In genomic region chr9:51990828-51991227, GRCm38 (mm10) we compare ENCODE assay signal across 8 mouse cellular contexts. TPM values are rescaled to one million over a fixed set of nuclear protein-coding genes. Genes with fewer than 3 reads are reported as not detected.
A peak's percentile ranks its signal among the peaks of the same experiment; 100 is the strongest.
DNase-seq lines count a peak whose midpoint lies in the region; ATAC-seq and TF ChIP-seq lines count a peak whose summit lies in the region.

No protein-coding gene starts in this region.

- 0 out of 2 replicates have a peak, but pooled peaks cover 2% of the 10 kb centered on the region for H3K4me1 ChIP-seq in kidney, embryonic 16.5 days (ENCODE audit: insufficient read depth, low read length)
- H3K4me1 ChIP-seq in ES-E14 (ENCODE audit: control insufficient read depth in 2 of 2, insufficient read depth in 2 of 2, low read length in 2 of 2, poor library complexity in 1 of 2), result no peaks in the 10 kb centered on the region
- H3K4me1 ChIP-seq in midbrain, embryonic 13.5 days (replicated peaks), result peaks cover 4% of the 10 kb centered on the region; the same call in 1 of the 2 replicates

- WGBS in kidney, embryonic 16.5 days, result 13% methylated on average over 2 of the region's 2 CpGs
- WGBS in midbrain, embryonic 13.5 days, result 34% methylated on average over 2 of the region's 2 CpGs

- no peak overlapping the region for H3K4me3 ChIP-seq in kidney, embryonic 16.5 days (ENCODE audit: low read length)
- no peak overlapping the region for H3K4me3 ChIP-seq in ES-E14 (ENCODE audit: insufficient read depth in 1 of 2, low read depth in 1 of 2, low read length in 2 of 2, poor library complexity in 1 of 2, severe bottlenecking in 1 of 2)
- no peak overlapping the region for H3K4me3 ChIP-seq in midbrain, embryonic 13.5 days (replicated peaks)

- no peaks in the 10 kb centered on the region for H3K27me3 ChIP-seq in kidney, embryonic 16.5 days (ENCODE audit: insufficient read depth, low read length)
- no peaks in the 10 kb centered on the region for H3K27me3 ChIP-seq in midbrain, embryonic 13.5 days

- no peak overlapping the region for H3K27ac ChIP-seq in kidney, embryonic 16.5 days (ENCODE audit: low read length)
- no peak overlapping the region for H3K27ac ChIP-seq in ES-E14 (ENCODE audit: insufficient read depth, low read depth, low read length, poor library complexity, severe bottlenecking)
- no peak overlapping the region for H3K27ac ChIP-seq in midbrain, embryonic 13.5 days

- 0 out of 2 replicates have a peak, but pooled peaks cover 2% of the 10 kb centered on the region for H3K9me3 ChIP-seq in kidney, embryonic 16.5 days (ENCODE audit: low read length)
- H3K9me3 ChIP-seq in ES-E14 (ENCODE audit: control insufficient read depth, insufficient read depth, low read depth, low read length), result no peaks in the 10 kb centered on the region
- no peaks in the 10 kb centered on the region for H3K9me3 ChIP-seq in midbrain, embryonic 13.5 days

- in situ Hi-C loops in ES-E14 (cut with MboI; ENCODE audit: low sequenced_read_pairs in 2 of 2, unreplicated experiment in 2 of 2), result loop anchor here in 1 of 2 experiments (25.0 kb wide), 1 partner anchor 296 kb away; no protein-coding TSS in a partner anchor

- no peaks in the 10 kb centered on the region for H3K36me3 ChIP-seq in kidney, embryonic 16.5 days (ENCODE audit: insufficient read depth, low read length)
- no peaks in the 10 kb centered on the region for H3K36me3 ChIP-seq in ES-E14 (ENCODE audit: control insufficient read depth, insufficient read depth, low read length, poor library complexity, severe bottlenecking)
- H3K36me3 ChIP-seq in midbrain, embryonic 13.5 days, result no peaks in the 10 kb centered on the region

- H3K9ac ChIP-seq in kidney, embryonic 16.5 days (replicated peaks; ENCODE audit: low read length), result no peak overlapping the region
- no peak overlapping the region for H3K9ac ChIP-seq in ES-E14 (ENCODE audit: insufficient read depth, low read depth, low read length, poor library complexity, severe bottlenecking)
- no peak overlapping the region for H3K9ac ChIP-seq in midbrain, embryonic 13.5 days (replicated peaks)

- no peak for ATAC-seq in kidney, embryonic 16.5 days (ENCODE audit: low FRiP score, low TSS enrichment)
- ATAC-seq in midbrain, embryonic 13.5 days, result no peak

- peak; percentile 54 for DNase-seq in kidney, adult 11 months
- DNase-seq in ES-E14 (ENCODE audit: low read depth, low spot score), result peak; percentile 38
- peak; percentile 26 for DNase-seq in c-Kit-positive CD71-positive TER-119-positive erythroid progenitor cells, embryonic 14.5 days (ENCODE audit: low spot score)
- peak; percentile 80 for DNase-seq in kidney, adult 9 months
- DNase-seq in lung, postnatal 4 days, result peak; percentile 60 to 72
- DNase-seq in yolk sac, embryonic 10.5 days (ENCODE audit: low spot score), result peak; percentile 44

- H3K4me2 ChIP-seq in kidney, embryonic 16.5 days (replicated peaks; ENCODE audit: low read depth, low read length), result no peak overlapping the region
- no peak overlapping the region for H3K4me2 ChIP-seq in midbrain, embryonic 13.5 days (replicated peaks)

TF ChIP-seq in ES-E14, 5 proteins besides CTCF, POLR2A, EP300 and RAD21:
- TF ChIP-seq ZC3H11A (IDR thresholded peaks at IDR 0.05; ENCODE audit: borderline replicate concordance, low read depth, low read length), result no peak
- TF ChIP-seq ZNF384 (IDR thresholded peaks at IDR 0.05; ENCODE audit: low read depth, low read length), result no peak
- TF ChIP-seq HCFC1 (IDR thresholded peaks at IDR 0.05; ENCODE audit: borderline replicate concordance, insufficient read depth, low read length), result no peak
- TF ChIP-seq CHD2 (IDR thresholded peaks at IDR 0.05; ENCODE audit: low read depth, low read length), result no peak
- no peak for TF ChIP-seq MAFK (IDR thresholded peaks at IDR 0.05; ENCODE audit: insufficient read depth, low read depth, low read length)

RNA-seq across cellular contexts. Expression of gene Fdx1, which starts 27.5 kb away (rescaled TPM):
- polyA plus RNA-seq in kidney, embryonic 16.5 days (2015; fragmentation: Nextera tagmentation; extraction: Ambion mirVana), result 114 and 119 TPM in 2 replicates
- total RNA-seq in ES-E14 (2012; rRNA removed), result 14.7 and 21.3 TPM in 2 replicates
- 37.3 and 39.1 TPM in 2 replicates for polyA plus RNA-seq in midbrain, embryonic 13.5 days (2015; fragmentation: Nextera tagmentation; extraction: Ambion mirVana)

RNA-seq across cellular contexts. Expression of gene Rdx, which starts 56.1 kb away (rescaled TPM):
- polyA plus RNA-seq in kidney, embryonic 16.5 days (2015; fragmentation: Nextera tagmentation; extraction: Ambion mirVana), result 119 and 122 TPM in 2 replicates
- 73.3 and 97.0 TPM in 2 replicates for total RNA-seq in ES-E14 (2012; rRNA removed)
- polyA plus RNA-seq in midbrain, embryonic 13.5 days (2015; fragmentation: Nextera tagmentation; extraction: Ambion mirVana), result 120 TPM in 2 replicates

Comparison
In these comparisons a context has a peak if more than half of its experiments do, and no peak if none do; other contexts are left out.
1. DNase-seq: peak in every context shown above with its lines; median percentile 80 in kidney, adult 9 months; 66 in lung, postnatal 4 days; 54 in kidney, adult 11 months; 44 in yolk sac, embryonic 10.5 days; 38 in ES-E14; 26 in c-Kit-positive CD71-positive TER-119-positive erythroid progenitor cells, embryonic 14.5 days.